Mouse (Mus musculus) liver, adult 2 months (tissue): ENCODE measurements around the gene Fbxo40.

Source experiments
- CTCF ChIP-seq: fragments of 200-500 bp; IDR thresholded peaks from 2 replicates; pipeline ENCODE4 v1.5.1; 2011; ENCODE audit warnings: low read depth, low read length, control low read depth
- POLR2A ChIP-seq: fragments of 200-500 bp; IDR thresholded peaks from 2 replicates; pipeline ENCODE4 v1.6.1; 2011; ENCODE audit warnings: low read length, control low read depth; ENCODE audit not compliant: insufficient read depth; ENCODE audit errors: extremely low read depth

GRCm38 (mm10) chr16:36989999-36990625 is at the start of gene Fbxo40:
- TF ChIP-seq POLR2A (no peak), CTCF (no peak)
